Mouse (Mus musculus): ENCODE measurements around the gene Atp2a3. TPM values are rescaled to one million over a fixed set of nuclear protein-coding genes. Genes with fewer than 3 reads are reported as not detected.

The Atp2a3 gene
- polyA plus RNA-seq, 1 experiment from 2014 or later, result 0.06 TPM

DNA sequence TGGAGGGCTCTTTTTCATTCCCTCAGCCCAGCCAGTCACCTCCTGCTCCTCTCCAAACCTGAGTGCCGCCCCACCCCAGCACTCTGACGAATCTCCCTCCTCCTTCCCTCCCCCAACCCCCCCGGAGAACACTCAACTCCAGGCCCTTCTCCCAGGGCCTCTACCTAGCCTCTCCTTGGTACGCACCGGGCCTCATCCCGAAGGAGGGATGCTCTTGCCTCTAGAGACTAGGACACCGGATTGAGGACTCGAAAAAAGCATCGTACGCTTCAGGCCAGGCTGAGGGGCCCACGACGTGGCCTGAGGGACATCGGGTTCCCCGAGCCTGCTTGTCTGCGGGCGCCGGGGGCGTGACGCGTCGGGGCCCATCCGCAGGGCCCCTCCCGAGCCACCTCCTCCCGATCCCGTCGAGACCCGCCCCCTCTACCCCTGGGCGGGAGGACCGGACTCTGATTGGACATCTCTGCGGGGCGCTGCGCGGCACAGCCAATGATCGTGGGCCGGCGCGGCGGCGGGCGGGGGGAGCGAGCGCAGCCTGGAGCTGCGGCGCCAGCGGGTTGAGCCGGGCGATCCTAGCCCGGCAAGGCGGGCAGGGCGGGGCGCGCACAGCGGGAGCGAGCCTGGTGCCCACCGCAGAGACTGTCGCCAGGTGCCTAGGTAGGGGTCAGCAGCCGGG lies 57.6 kb downstream of the Atp2a3 start, which contains the start of gene Camkk1:
Gene Camkk1 (plus strand): TSS at position 538 of the 676 bp plus-strand sequence.
- no peaks in the 10 kb centered on the region for H3K27me3 ChIP-seq
- ChIA-PET POLR2A (interaction anchor here (0.9 to 1.4 kb wide), 2 partner anchors 13 to 17 kb away, joined by 3 to 4 read pairs; no protein-coding TSS in a partner anchor), CTCF (interaction anchor here (5.7 kb wide), 1 partner anchor 12 kb away, joined by 26 read pairs; no protein-coding TSS in a partner anchor)
- peak; percentile 94 for ATAC-seq
- in situ Hi-C loops (cut with MboI; ENCODE audit: low pct_unique_long_range_greater_than_20kb), result no loop called here
- DNase-seq (ENCODE audit: low read depth, low spot score), result no peak
- no peak for TF ChIP-seq CTCF (IDR thresholded peaks at IDR 0.05)

- in situ Hi-C loops (cut with MboI; ENCODE audit: low pct_unique_long_range_greater_than_20kb), result no loop called here
- POLR2A ChIA-PET, result interaction anchor here (0.7 to 1.4 kb wide), 3 partner anchors 12 to 16 kb away, joined by 3 to 4 read pairs (median 3); no protein-coding TSS in a partner anchor
- H3K27me3 ChIP-seq, result no peaks in the 10 kb centered on the region
- ATAC-seq (peak; percentile 17), DNase-seq (ENCODE audit: low read depth, low spot score) (no peak)
- no peak for TF ChIP-seq CTCF (IDR thresholded peaks at IDR 0.05)
- CTCF ChIA-PET, result interaction anchor here (0.9 to 5.7 kb wide), 3 partner anchors 12 to 29 kb away, joined by 3 to 26 read pairs (median 3); no protein-coding TSS in a partner anchor
Observed at GRCm38 (mm10) chr11:73019147-73019795, 58.3 kb downstream of the Atp2a3 start.

DNA sequence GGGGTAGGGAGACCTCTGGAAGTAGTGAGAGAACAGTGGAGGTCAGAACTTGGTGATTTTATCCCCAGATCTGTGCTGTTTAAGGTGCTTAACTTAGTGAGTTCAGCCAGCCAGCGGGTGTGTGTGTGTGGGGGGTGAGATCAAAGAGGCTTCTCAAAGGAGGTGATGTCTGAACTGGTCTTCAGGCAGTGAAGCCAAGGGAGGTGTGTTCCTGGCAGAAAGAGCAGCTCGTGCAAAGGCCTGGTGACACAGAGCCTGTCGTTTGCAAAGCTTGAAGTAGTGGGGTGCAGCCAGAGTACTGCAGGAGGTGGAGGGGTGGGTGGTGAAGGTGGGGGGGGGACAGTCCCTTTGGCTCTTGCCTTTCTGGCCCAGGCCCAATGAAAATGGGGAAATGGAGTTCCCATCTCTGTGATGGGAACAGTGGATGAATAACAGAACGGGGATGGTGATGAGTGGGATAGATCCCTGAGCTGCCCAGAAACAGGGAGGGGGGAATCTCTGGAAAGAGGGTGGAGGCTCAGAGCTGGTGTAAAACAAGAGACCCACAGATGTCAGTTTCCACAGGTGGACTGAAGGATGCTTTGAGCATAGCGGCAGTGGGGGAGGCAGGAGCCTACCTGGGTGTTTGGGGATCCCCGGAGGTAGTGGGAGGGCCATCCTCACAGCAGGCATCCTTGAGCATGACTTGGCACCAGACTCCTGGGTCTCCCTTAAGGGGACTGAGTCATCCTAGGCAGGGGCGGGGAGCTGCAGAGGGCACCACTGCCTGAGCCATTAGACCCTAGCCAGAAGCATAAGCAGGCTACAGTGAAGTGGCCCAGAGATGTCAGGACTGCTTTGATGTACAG lies 60.2 kb downstream of the Atp2a3 start:
- ChIA-PET CTCF (interaction anchor here (0.6 to 5.7 kb wide), 4 partner anchors 10 to 21 kb away, joined by 3 to 26 read pairs (median 3); no protein-coding TSS in a partner anchor), POLR2A (interaction anchor here (0.6 to 1.2 kb wide), 2 partner anchors 17 to 30 kb away, joined by 3 read pairs; no protein-coding TSS in a partner anchor)
- DNase-seq (ENCODE audit: low read depth, low spot score), result no peak
- in situ Hi-C loops (cut with MboI; ENCODE audit: low pct_unique_long_range_greater_than_20kb), result no loop called here
- no peak for TF ChIP-seq CTCF (IDR thresholded peaks at IDR 0.05)
- ATAC-seq, result peak; percentile 36
- no peaks in the 10 kb centered on the region for H3K27me3 ChIP-seq

GRCm38 (mm10) chr11:73023099-73023498 lies 62.1 kb downstream of the Atp2a3 start:
- CTCF ChIA-PET, result interaction anchor here (1.1 to 5.7 kb wide), 8 partner anchors 8 to 26 kb away, joined by 3 to 26 read pairs (median 4); no protein-coding TSS in a partner anchor
- ATAC-seq (peak; percentile 9), DNase-seq (ENCODE audit: low read depth, low spot score) (no peak)
- TF ChIP-seq CTCF (IDR thresholded peaks at IDR 0.05), result no peak
- POLR2A ChIA-PET, result interaction anchor here (1.1 kb wide), 1 partner anchor 25 kb away, joined by 3 read pairs; no protein-coding TSS in a partner anchor
- in situ Hi-C loops (cut with MboI; ENCODE audit: low pct_unique_long_range_greater_than_20kb), result no loop called here
- H3K27me3 ChIP-seq, result no peaks in the 10 kb centered on the region

DNA sequence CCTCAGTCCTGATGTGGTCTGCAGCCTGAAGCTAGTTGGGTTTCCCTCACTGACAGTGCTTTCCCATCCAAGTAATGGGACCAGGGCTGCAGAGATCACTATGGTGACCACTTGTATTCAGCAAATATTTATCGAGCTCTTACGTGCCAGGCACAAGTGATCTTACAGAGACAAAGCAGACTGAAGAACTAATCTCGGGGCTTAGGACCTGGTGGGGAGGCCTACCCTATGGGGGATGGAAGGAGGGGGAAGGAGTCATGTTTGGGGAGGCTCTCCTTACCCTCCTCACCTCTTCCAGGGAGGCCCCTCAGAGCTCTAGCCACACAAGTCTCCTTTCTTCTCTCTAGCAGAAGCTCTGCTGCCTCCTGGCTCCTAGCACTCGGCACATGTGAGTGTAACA lies 62.9 kb downstream of the Atp2a3 start:
- in situ Hi-C loops (cut with MboI; ENCODE audit: low pct_unique_long_range_greater_than_20kb), result no loop called here
- ATAC-seq (no peak), DNase-seq (ENCODE audit: low read depth, low spot score) (no peak)
- ChIA-PET POLR2A (interaction anchor here (1.1 kb wide), 1 partner anchor 24 kb away, joined by 3 read pairs; no protein-coding TSS in a partner anchor), CTCF (interaction anchor here (1.1 to 5.7 kb wide), 7 partner anchors 8 to 25 kb away, joined by 3 to 26 read pairs (median 4); no protein-coding TSS in a partner anchor)
- no peak for TF ChIP-seq CTCF (IDR thresholded peaks at IDR 0.05)
- no peaks in the 10 kb centered on the region for H3K27me3 ChIP-seq

DNA sequence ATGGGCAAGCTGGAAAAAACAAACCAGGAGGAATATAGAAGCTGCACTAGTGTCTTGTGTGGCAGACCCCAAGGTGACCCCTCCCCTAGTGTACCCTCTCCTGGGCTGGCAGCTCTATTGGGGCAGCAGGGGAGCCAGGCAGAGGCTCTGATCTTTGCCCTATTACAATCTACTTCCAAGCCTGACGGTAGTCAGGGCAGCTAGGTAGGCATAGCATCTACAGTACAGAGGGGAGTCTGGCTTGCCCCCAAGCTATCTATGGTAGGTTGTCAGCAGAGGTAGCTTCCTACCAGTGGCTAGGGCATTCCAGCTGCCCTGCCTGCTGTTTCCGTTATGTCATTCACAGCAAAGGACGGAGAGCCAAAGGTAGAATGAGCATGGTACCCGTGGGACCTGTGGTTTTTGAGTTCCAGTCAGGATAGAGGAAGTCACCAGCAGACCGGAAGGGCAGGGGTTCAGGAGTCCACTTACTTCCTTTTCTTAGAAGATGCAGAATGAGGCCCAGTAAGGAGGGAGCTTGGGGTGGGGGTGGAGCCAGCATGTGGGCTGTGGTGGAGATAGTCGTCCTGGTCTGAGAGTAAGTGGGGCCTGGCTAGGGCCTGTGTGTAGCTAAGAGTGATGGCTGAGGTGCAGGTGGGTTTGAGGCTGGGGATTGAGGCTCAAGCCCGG lies 63.4 kb downstream of the Atp2a3 start:
- H3K27me3 ChIP-seq, result no peaks in the 10 kb centered on the region
- ATAC-seq (no peak), DNase-seq (ENCODE audit: low read depth, low spot score) (no peak)
- in situ Hi-C loops (cut with MboI; ENCODE audit: low pct_unique_long_range_greater_than_20kb), result no loop called here
- POLR2A ChIA-PET, result no interaction called here
- CTCF ChIA-PET, result interaction anchor here (1.4 to 2.1 kb wide), 4 partner anchors 10 to 22 kb away, joined by 3 to 6 read pairs (median 4); no protein-coding TSS in a partner anchor
- no peak for TF ChIP-seq CTCF (IDR thresholded peaks at IDR 0.05)

GRCm38 (mm10) chr11:73026961-73027360 lies 66.0 kb downstream of the Atp2a3 start:
- no peak for DNase-seq (ENCODE audit: low read depth, low spot score)
- TF ChIP-seq CTCF (IDR thresholded peaks at IDR 0.05), result no peak
- in situ Hi-C loops (cut with MboI; ENCODE audit: low pct_unique_long_range_greater_than_20kb), result no loop called here
- no peaks in the 10 kb centered on the region for H3K27me3 ChIP-seq
- ATAC-seq, result no peak
- POLR2A ChIA-PET, result no interaction called here
- CTCF ChIA-PET, result interaction anchor here (1.5 kb wide), 1 partner anchor 20 kb away, joined by 4 read pairs; no protein-coding TSS in a partner anchor

GRCm38 (mm10) chr11:73030821-73031498 lies 70.0 kb downstream of the Atp2a3 start:
- TF ChIP-seq CTCF (IDR thresholded peaks at IDR 0.05), result no peak
- ATAC-seq (peak; percentile 59), DNase-seq (ENCODE audit: low read depth, low spot score) (no peak)
- no peaks in the 10 kb centered on the region for H3K27me3 ChIP-seq
- ChIA-PET CTCF (interaction anchor here (0.8 to 3.5 kb wide), 6 partner anchors 8 to 30 kb away, joined by 3 to 16 read pairs (median 4); partner anchors contain the start of gene Ncbp3), POLR2A (interaction anchor here (0.7 to 0.9 kb wide), 3 partner anchors 9 to 17 kb away, joined by 3 to 5 read pairs (median 3); no protein-coding TSS in a partner anchor)
- in situ Hi-C loops (cut with MboI; ENCODE audit: low pct_unique_long_range_greater_than_20kb), result no loop called here

DNA sequence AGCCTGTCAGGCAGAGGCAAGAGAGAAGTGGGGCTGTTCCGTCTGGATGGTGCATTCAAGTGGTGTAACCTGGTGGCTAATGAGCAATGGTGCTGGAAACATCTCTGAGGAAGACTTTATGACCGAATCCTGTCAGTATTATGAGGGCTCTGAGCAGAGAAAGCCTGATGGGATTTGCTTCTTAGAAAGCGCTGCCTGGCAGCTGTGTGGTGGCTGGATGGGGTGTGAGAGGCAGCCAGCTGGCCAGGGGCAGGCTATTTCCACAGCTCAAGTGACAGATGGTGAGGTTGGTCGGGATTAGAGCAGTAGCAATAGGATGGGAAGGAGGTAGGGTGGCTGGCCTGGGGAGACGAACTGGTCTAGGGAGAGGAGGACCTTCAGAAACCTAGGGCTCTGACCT lies 70.6 kb downstream of the Atp2a3 start:
- no peak for ATAC-seq
- CTCF ChIA-PET, result interaction anchor here (1.2 to 3.5 kb wide), 5 partner anchors 8 to 31 kb away, joined by 3 to 16 read pairs (median 4); partner anchors contain the start of gene Ncbp3

More for the DNA sequence above, 70.6 kb downstream of the Atp2a3 start:
- POLR2A ChIA-PET, result interaction anchor here (0.9 kb wide), 2 partner anchors 12 to 18 kb away, joined by 3 read pairs; no protein-coding TSS in a partner anchor
- TF ChIP-seq CTCF (IDR thresholded peaks at IDR 0.05), result no peak
- in situ Hi-C loops (cut with MboI; ENCODE audit: low pct_unique_long_range_greater_than_20kb), result no loop called here
- no peaks in the 10 kb centered on the region for H3K27me3 ChIP-seq
- DNase-seq (ENCODE audit: low read depth, low spot score), result no peak
